Mouse (Mus musculus) limb, embryonic 11.5 days (tissue): Measurements from ENCODE around the gene Xcl1. TPM values are rescaled to one million over a fixed set of nuclear protein-coding genes. Genes with fewer than 3 reads are reported as not detected.
"Not testable (repeated sequence)": the region's sequence is repeated elsewhere in the genome, so short reads cannot be mapped to it uniquely, and the experiment has no call there.

ENCODE experiments used
- ATAC-seq: fragments of 200-750 bp; cut with Nextera tagmentation; 2 replicates; pipeline ENCODE4 v1.8.0; 2017; ENCODE audit warnings: low read depth; ENCODE audit not compliant: insufficient number of reproducible peaks, low FRiP score, low TSS enrichment
- DNase-seq: peaks from one replicate; pipeline ENCODE4 v3.0.0-alpha.2; 2015; ENCODE audit warnings: low spot score
- H3K27ac ChIP-seq: fragments of 300-500 bp; sonication (generic); replicated peaks from 2 replicates; pipeline ENCODE4 v1.5.1; 2014; ENCODE audit warnings: low read depth, mild to moderate bottlenecking, low read length
- H3K27me3 ChIP-seq: fragments of 300-500 bp; sonication (generic); 2 replicates; pipeline ENCODE4 v1.6.1; 2014; ENCODE audit warnings: mild to moderate bottlenecking, low read length, mixed read lengths; ENCODE audit not compliant: control insufficient read depth, insufficient read depth
- H3K36me3 ChIP-seq: fragments of 300-500 bp; sonication (generic); 2 replicates; pipeline ENCODE4 v1.6.1; 2014; ENCODE audit warnings: mild to moderate bottlenecking, low read length, moderate library complexity, mixed read lengths; ENCODE audit not compliant: control insufficient read depth, insufficient read depth
- H3K4me1 ChIP-seq: fragments of 300-500 bp; sonication (generic); 2 replicates; pipeline ENCODE4 v1.6.1; 2014; ENCODE audit warnings: low read length, mixed read lengths; ENCODE audit not compliant: control insufficient read depth, insufficient read depth
- H3K4me2 ChIP-seq: fragments of 300-500 bp; sonication (generic); 2 replicates; pipeline ENCODE4 v1.6.1; 2014; ENCODE audit warnings: low read depth, mild to moderate bottlenecking, moderate library complexity; ENCODE audit not compliant: severe bottlenecking
- H3K4me3 ChIP-seq: fragments of 300-500 bp; sonication (generic); 2 replicates; pipeline ENCODE4 v1.5.1; 2014; ENCODE audit warnings: low read depth, low read length
- H3K9ac ChIP-seq: fragments of 300-500 bp; sonication (generic); 2 replicates; pipeline ENCODE4 v1.6.1; 2014; ENCODE audit warnings: mild to moderate bottlenecking, low read length
- H3K9me3 ChIP-seq: fragments of 300-500 bp; sonication (generic); 2 replicates; pipeline ENCODE4 v1.6.1; 2016; ENCODE audit warnings: low read length; ENCODE audit not compliant: control insufficient read depth
- WGBS: fragments of 180-500 bp; shearing (Covaris S2); extraction: QIAGEN DNeasy Blood & Tissue Kit; methylation state at CpG from one replicate; pipeline ENCODE4 v1.1.7; 2014; 5-methylcytosine and 5-hydroxymethylcytosine counted together
- polyA plus RNA-seq: library from polyadenylated mRNA; unstranded; fragments of >200 nt; fragmentation: Nextera tagmentation; extraction: Ambion mirVana; gene quantifications from 2 replicates; pipeline ENCODE4 v1.2.1, GENCODE M21; 2014

Xcl1 gene
- polyA plus RNA-seq: not detected in 2 replicates

DNA sequence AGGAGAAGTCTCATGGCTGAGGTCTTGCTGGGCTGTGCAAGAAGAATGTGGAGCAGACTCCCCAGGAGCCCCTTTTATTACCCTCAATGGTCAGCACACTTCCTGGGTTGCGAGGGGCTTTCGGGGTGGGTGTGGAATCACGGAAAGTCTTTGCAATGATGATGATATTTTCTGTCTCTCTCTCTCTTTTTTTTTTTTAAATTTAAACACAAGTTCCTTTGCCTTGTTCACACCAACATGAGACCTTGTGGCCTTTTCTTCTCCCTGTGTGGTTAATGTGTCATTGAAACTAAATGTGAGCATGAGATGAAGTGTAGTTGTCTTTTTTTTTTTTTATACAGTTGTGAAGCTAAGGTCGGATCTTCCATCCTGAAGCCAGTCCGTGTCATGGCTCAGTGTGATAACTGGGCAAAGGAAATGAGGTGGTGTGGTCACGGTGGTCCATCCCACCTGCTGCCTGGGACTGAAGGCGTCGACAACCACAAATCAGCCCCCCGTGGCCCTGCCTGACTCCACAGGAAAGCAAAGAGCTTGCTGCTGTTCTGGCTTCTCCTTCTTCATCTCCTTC, at the start of gene Xcl1:
Gene Xcl1 (minus strand): TSS at position 51 of the 568 bp plus-strand sequence.
- no peaks in the 10 kb centered on the region for H3K36me3 ChIP-seq
- H3K4me1 ChIP-seq: no peaks in the 10 kb centered on the region
- 70% methylated on average over 9 of the region's 9 CpGs for WGBS
- H3K4me2 ChIP-seq: no peak within 1 kb of the TSS
- no peaks in the 10 kb centered on the region for H3K27me3 ChIP-seq
- H3K4me3 ChIP-seq: no peak within 1 kb of the TSS
- H3K9me3 ChIP-seq: no peaks in the 10 kb centered on the region
- ATAC-seq: no peak
- no peak within 1 kb of the TSS for H3K27ac ChIP-seq
- DNase-seq: no peak
- no peak within 1 kb of the TSS for H3K9ac ChIP-seq

- DNase-seq, H3K9ac ChIP-seq, H3K4me3 ChIP-seq, H3K27ac ChIP-seq, H3K27me3 ChIP-seq, H3K9me3 ChIP-seq, ATAC-seq, H3K4me2 ChIP-seq, H3K4me1 ChIP-seq, H3K36me3 ChIP-seq: not testable (repeated sequence)
- 83% methylated on average over 10 of the region's 10 CpGs for WGBS
Observed at GRCm38 (mm10) chr1:164984681-164985080, 49.4 kb upstream of the Xcl1 start.

GRCm38 (mm10) chr1:164977351-164977750, 42.0 kb upstream of the Xcl1 start:
- DNase-seq (no peak), ATAC-seq (no peak)
- Histone ChIP-seq H3K4me1 (no peaks in the 10 kb centered on the region), H3K27ac (no peak overlapping the region), H3K4me2 (no peak overlapping the region), H3K36me3 (no peaks in the 10 kb centered on the region), H3K9me3 (no peaks in the 10 kb centered on the region), H3K9ac (no peak overlapping the region), H3K4me3 (no peak overlapping the region), H3K27me3 (no peaks in the 10 kb centered on the region)

DNA sequence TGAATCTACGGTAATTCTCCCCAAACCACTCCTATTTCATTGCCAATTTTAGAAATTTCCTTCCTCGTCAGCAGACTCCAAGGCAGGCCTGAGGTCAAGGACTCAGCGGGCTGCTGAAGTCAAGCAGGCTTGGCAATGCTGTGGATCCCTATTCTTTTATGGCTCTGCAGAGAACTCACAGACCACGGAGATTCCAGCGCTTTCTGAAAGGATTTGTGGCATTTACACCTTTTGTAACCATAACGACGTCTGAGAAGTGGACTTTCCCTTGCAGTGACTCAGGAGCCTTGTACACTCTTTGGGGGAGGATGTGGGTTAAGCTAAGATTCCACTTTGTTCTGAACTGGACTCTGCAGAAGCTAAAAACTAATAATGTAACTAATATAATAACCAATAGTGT, 40.4 kb upstream of the Xcl1 start:
- 79% methylated on average over 7 of the region's 7 CpGs for whole genome bisulfite sequencing
- no peaks in the 10 kb centered on the region for H3K9me3 ChIP-seq
- no peak for DNase-seq
- no peak overlapping the region for H3K9ac ChIP-seq
- no peak overlapping the region for H3K4me3 ChIP-seq
- H3K27ac ChIP-seq: no peak overlapping the region
- no peaks in the 10 kb centered on the region for H3K36me3 ChIP-seq
- ATAC-seq: no peak
- H3K4me2 ChIP-seq: no peak overlapping the region
- no peaks in the 10 kb centered on the region for H3K4me1 ChIP-seq
- H3K27me3 ChIP-seq: no peaks in the 10 kb centered on the region

DNA sequence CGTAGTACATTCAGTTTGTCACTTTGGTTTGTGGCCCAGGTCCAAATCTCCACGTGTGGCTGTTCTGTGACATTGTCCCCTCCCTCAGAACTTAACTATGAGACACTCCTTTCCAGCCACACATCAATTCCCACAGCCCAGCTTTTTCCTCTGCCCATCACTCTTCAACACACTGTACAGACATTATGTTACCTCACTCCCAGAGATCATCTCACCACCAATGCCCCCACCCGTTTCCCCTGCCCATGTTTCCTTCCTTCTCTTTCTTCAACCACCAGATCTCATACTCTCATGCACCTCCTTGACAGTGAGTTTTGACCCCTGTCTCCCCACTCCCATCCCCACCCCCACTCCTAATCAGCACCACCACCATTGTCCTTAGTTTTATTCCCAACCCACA, 39.9 kb upstream of the Xcl1 start:
- H3K36me3 ChIP-seq: no peaks in the 10 kb centered on the region
- WGBS: 89% methylated on average over 3 of the region's 3 CpGs
- no peak overlapping the region for H3K9ac ChIP-seq
- H3K4me1 ChIP-seq: no peaks in the 10 kb centered on the region
- no peaks in the 10 kb centered on the region for H3K9me3 ChIP-seq
- H3K27ac ChIP-seq: no peak overlapping the region
- no peak overlapping the region for H3K4me3 ChIP-seq
- DNase-seq (no peak), ATAC-seq (no peak)
- H3K4me2 ChIP-seq: no peak overlapping the region
- no peaks in the 10 kb centered on the region for H3K27me3 ChIP-seq

GRCm38 (mm10) chr1:164973790-164974189, 38.5 kb upstream of the Xcl1 start:
- WGBS: 66% methylated on average over 3 of the region's 3 CpGs
- no peak overlapping the region for H3K27ac ChIP-seq
- DNase-seq (no peak), ATAC-seq (no peak)
- H3K36me3 ChIP-seq: no peaks in the 10 kb centered on the region
- H3K4me2 ChIP-seq: no peak overlapping the region
- no peak overlapping the region for H3K9ac ChIP-seq
- H3K4me1 ChIP-seq: no peaks in the 10 kb centered on the region
- no peaks in the 10 kb centered on the region for H3K9me3 ChIP-seq
- H3K4me3 ChIP-seq: no peak overlapping the region
- H3K27me3 ChIP-seq: no peaks in the 10 kb centered on the region

DNA sequence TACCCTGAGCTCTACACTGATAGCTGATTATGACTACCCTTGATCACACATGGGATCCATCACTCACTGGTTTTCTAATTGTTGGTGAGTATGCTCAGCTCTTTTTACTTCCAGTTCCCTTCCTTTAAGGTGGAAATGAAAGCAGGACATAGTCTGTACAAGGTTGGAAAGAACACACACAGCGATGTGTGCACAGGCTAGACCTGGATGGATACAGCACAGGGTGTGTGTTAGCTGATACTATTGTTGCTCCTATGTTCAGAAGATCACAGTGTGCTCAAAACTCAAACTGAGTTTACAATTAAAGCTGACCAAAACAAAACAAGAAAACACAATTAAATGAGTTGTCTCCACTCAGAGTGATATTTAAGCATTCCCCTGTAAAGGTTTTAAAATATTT, 38.0 kb upstream of the Xcl1 start:
- no peaks in the 10 kb centered on the region for H3K36me3 ChIP-seq
- H3K27me3 ChIP-seq: no peaks in the 10 kb centered on the region
- H3K4me1 ChIP-seq: no peaks in the 10 kb centered on the region
- WGBS: 90% methylated on average over 1 of the region's 1 CpGs
- no peak for DNase-seq
- H3K9me3 ChIP-seq: no peaks in the 10 kb centered on the region
- no peak for ATAC-seq
- H3K4me3 ChIP-seq: no peak overlapping the region
- no peak overlapping the region for H3K9ac ChIP-seq
- H3K4me2 ChIP-seq: no peak overlapping the region
- no peak overlapping the region for H3K27ac ChIP-seq

DNA sequence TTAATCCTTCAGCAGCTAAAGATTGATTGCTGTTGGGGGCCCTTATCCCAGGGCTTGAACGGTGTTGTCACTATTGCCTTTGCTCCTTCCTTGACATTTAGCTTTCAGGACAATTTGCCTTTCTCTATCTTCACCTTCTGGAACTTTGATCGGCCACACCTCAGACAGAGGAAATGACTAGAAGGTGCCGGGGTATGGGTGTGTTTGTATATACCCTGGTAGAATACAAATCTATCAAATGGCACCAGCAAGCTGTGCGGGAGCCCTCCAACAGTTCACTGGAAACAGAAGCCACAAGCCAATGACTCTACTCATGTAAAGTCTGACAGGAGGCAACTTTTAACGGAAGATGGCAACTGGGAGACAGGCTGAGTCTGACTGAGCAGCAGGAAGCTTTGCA, 37.4 kb upstream of the Xcl1 start:
- DNase-seq (no peak), ATAC-seq (no peak)
- Histone ChIP-seq H3K9me3 (no peaks in the 10 kb centered on the region), H3K4me3 (no peak overlapping the region), H3K36me3 (no peaks in the 10 kb centered on the region), H3K9ac (no peak overlapping the region), H3K27ac (no peak overlapping the region), H3K4me1 (no peaks in the 10 kb centered on the region), H3K27me3 (no peaks in the 10 kb centered on the region), H3K4me2 (no peak overlapping the region)
- WGBS: 82% methylated on average over 5 of the region's 5 CpGs

DNA sequence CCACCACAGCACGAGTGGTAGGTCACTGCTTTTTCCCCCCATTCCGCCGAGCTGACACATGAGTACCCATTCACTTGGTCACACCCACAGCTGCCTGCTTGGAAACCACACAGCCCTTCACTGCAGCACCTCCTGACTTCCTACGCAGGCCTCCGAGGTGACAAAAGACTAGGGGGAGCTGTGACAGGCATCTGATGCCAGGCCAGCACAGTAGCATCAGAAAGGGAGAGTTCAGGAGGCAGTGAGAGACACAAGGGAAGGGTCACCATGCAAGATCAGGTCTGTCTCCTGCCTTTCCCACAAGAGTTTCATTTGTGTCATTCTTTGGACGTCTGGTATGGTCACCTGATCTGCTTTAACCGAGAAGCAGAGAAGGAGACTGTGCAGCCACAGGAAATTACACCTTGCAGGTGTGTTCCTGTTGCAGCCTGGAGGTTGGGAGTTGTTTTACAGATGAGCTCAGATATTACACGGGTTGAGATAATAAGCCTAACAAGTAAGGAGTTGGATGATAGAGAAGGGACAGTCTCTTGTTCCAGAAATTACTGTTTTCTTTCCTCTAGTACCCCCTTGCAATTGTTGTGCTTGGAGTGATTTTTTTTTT, 30.9 kb upstream of the Xcl1 start:
- H3K36me3 ChIP-seq: no peaks in the 10 kb centered on the region
- no peak for ATAC-seq
- no peaks in the 10 kb centered on the region for H3K9me3 ChIP-seq
- no peak overlapping the region for H3K9ac ChIP-seq
- no peak overlapping the region for H3K4me2 ChIP-seq
- no peak overlapping the region for H3K4me3 ChIP-seq
- H3K4me1 ChIP-seq: no peaks in the 10 kb centered on the region
- H3K27ac ChIP-seq: no peak overlapping the region
- 41% methylated on average over 8 of the region's 8 CpGs for WGBS
- no peaks in the 10 kb centered on the region for H3K27me3 ChIP-seq
- DNase-seq: no peak
